Mouse (Mus musculus) cerebellum, postnatal 25 days (tissue): ENCODE measurements at regions not wholly inside any gene's neighbourhood (a gene's known extent, or its start where the extent isn't known, plus 50 kb on each side); places are given as distances from the start of the nearest gene placed in this dataset.

Source experiments
- DNase-seq, 2 experiments: peaks; one replicate each; pipeline ENCODE4 v3.0.0; 2021; ENCODE audit warnings: mixed read lengths in 2 of 2

DNA sequence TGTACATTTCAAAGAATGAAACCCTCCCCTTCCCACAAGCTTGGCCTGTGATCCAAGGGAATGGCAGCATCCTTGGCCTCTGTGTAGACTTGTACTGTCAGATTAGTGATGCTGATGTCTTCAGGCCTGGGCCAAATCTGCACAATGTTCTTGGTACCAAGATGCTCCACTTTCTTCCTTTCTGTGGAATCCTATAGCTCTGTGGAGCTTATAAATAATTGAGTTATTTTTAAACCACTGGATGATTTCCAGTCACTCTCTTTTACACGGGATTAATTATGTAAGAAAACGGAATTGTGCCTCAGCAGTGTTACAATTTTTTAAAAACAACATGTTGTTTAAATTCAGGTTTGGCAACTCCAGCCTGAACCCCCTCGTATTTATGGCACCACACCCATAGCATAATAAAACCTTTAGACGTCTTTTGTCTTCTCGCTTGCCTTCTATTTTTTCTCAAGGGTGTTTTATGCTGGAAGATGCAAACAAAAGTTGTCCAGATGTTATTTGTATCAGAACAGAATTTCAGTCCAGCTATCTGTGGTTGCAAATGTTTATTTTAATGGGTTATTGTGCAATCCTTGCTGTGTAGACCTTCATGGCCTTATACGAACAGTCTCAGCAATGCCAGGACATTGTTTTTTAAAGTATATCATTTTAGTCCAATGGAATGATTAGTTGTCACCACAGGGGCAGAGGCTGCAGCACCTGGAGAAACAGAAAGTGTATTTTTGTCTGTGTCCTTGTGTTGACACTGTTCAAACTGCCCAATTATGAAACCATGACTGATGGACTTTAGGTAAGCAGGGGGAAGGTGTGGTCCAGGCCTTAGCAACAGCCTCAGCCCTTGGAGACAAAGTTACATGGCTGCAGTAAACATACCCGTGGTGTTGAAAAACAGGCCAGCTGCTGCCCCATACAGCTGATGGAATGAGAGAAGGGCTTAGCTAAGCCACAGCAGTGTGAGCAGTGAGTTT, 630.4 kb upstream of the Zeb2 start:
- DNase-seq = no peak

DNA sequence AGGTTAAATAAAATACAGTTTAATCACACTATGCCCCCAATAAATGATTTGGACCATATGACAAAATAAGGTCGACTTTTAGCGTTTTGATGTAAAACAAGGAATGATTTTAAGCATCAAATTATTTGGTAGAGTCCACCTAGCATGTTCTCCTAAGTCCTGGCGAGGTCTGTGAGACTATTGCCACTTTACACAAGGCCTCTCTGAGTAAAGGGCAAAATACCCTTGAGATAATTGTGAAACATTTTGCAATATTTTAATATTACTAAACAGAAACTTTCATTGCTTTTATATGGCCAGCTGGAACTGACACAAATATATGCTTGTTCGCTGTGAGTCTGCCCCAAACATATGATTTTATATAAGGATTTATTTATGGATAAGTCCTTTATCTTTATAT, 629.4 kb upstream of the Zeb2 start:
- DNase-seq = no peak

DNA sequence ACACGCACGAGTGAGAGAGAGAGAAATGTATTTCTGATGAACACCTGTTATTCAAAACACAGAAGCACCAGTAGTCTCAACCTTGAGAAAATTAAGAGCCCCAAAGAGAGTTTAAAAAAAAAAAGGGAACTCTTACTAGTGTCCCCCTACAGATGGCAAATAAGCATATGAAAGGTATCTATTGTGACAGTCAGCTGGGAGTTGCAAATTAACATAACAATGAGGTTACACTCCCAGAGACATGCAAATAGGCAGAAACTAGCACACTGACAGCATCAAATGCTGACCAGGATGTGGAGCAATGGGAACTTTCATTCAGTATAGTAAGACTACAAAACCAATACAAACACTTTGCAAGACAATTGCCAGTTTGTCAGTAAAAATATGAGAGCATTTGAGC, 619.1 kb upstream of the Zeb2 start:
- DNase-seq = no peak

DNA sequence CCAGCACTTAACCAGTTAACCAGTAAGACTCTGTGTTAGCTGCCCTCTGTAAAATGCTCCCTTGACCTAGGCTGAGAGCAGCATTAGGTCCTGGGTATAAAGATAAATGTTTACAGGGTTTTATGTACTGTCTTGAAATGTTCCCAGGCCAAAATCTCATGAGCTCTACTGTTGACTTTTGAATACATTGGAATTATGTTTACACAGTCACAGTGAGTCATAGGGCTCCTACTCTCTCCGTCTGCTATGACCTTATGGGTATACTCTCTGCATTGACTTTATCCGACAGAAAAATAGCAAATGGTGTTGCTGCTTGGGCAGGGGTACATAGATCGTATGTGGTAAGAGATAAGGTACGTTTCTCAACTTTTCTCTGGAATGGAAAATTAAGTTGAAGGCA, 596.8 kb upstream of the Zeb2 start:
- DNase-seq = no peak

DNA sequence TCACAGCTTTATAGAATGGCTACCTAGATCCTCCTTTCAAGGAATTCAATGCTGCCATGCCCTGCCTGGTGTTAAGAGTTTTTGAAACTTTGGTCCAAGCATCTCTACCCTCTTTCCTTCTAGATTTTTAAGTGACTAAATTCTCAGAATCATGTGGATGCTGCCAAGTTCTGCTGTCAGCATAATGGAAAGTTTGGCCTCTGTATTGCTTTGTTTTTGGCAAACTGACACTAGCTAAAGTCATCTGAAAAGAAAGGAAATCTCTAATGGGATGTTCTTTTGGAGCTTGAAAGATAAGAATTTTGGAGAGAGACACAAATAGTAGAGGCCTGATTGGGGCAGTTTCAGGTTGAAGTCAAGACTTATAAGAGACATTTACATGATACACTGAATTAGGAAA, 589.8 kb upstream of the Zeb2 start:
- DNase-seq = no peak

DNA sequence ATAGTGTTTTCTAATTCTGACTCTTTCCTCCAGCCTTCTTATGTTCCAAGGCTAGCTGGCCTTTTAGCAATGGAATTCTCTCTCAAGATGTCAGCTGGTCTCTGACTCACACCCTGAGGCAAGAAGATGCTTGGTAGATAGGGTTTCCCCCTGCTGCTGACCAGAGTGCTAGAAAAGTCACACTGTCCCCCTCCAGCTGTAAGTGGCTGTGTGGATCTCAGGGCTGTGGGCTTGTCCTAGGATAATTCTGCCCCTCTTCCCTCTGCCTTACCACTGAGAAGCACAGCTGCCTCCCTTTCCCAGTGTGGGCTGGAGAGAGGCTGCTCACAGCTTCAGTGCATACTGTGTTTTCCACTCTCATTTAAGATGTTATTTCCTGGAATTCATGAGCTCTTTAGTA, 585.3 kb upstream of the Zeb2 start:
- no peak for DNase-seq

DNA sequence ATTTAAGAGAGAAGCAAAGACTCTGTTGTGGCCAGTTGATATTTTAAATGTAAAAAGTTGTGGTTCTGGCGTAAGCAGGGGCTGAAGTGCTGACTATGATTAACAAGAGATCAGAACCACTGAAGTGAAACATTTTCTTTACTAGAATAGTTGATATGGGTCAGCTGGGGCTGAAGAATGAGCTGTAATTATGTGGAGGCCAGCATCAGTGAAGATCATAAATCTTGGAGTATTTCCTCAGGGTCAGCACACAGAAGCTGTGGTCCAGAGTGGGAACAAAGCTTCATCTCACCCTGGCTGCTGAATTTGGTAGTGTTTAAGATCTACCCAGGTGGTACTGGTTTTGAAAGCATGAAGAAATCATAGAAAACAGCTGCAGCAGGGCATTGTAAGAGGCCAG, 583.4 kb upstream of the Zeb2 start:
- DNase-seq = no peak

DNA sequence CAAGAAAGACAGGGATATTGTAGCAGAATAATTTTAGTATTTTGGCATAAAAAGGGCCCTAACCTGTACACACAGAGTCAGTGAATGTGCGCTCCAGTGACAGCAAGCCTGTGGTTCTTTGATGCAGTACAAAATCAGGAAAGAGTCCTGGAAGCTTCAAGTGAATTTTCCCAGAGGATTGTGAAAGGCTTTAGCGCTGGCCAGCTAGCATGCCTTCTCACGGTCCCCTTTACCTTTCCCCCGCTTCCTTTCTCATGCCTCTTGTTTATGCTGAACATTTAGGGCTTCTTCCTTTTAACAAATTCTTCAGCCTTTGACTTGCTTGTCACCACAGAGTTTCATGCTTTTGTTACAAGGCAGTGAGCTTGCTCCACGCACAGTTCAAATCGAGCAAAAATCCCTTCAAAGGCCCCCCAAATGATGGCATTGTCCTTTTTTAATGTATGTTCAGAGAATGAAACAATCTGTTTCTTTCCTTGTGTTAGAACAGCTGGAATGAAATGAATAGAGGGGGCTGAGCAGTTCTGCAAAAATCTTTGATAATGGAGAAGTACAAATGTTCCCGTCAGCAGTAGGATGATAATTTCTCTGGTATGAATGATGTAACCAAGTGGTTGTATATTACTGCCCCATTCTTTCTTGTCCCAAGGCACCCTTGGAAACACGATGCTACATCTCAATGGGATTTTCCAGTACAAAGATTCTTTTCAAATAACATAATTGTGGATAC, 576.3 kb upstream of the Zeb2 start:
- DNase-seq = no peak

DNA sequence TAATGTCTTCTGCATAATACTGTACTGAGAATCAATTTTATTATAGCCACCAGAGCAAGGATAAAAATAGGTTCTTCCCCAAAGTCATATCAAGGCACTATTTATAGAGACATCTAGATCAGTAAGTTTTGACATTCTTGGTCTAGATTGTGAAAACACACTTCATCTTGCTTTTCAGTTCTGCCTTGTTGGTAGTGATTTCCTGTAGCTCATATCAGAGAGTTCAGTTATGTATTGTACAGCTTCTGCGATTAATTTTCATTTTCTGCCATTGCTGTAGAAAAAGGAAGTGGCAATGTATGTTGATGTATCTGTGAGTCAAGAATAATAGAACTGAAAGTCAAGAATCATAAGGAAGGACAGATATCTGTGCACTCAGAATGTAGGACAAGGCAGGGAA, 575.6 kb upstream of the Zeb2 start:
- DNase-seq = no peak

DNA sequence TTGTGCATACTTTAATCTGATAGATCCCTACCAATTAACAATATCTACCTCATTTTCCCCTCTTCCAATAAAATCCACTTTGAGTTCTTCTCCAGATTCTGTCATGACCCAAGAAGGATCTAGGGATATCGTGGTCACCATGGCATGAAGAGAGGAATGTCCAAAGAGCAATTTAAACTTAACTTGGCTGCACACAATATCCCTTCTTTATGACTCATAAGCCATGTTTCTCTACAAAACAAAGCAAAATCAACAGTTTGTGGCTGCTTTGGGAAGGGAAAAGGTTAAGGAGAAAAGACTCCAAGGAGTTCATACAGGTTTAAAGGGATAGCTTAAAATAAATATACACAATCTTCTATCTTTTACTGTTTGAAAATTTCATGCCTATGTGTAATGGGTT, 571.8 kb upstream of the Zeb2 start:
- no peak for DNase-seq

DNA sequence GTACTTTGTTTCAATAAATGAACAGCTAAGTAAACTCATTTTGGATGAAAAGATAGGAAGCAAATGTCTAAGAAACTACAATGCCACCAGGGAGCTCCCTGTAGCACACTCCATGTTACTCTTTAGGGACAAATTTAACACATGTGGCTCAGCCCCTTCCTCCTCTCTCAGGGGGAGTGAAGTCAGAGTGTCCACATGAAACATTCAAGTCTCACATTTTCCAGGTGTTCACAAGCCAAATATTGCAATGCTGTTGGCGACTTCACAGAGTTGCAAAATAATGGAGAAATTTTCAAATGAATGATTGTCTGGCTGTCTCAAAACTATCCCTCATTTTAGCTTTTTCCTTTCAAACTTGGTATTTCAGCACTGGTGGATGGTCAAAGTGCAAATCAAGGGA, 564.1 kb upstream of the Zeb2 start:
- no peak for DNase-seq

DNA sequence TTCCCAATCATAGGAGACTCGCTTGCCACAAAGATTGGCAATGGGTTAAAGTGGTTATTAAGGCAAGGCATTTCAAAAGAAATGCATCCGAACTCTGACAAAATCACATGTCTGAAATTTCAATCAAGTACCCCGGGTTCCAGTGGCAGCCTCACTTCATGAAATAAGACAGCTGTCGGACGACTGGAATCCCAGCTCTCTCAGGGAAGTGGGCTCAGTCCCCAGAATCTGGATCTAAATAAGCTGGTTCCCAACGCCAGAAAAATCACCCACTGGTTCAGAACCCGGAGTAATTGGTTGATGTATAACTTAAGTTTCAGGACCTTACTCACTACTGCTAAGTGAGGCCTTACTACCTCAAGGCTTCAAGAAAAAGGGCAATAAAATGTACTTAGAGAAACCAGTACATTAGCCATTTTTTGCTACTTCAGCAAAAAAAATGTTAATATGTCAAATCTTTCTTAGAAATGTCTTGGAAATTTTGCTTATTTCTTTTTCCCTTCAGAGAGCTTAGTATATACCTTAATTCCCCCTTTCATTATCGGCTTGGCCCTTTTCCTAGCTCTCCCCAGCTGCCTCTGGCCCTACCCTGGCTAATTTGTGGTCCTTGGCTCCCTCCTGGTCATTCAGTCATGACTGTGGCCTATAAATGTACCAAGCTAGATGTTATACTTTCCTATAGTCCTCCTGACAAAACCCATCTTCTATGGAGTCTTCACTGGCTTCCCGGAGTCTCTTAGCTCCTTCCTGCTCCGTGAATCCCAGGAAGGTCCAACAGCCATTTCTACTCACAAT, 562.1 kb upstream of the Zeb2 start:
- DNase-seq = no peak

DNA sequence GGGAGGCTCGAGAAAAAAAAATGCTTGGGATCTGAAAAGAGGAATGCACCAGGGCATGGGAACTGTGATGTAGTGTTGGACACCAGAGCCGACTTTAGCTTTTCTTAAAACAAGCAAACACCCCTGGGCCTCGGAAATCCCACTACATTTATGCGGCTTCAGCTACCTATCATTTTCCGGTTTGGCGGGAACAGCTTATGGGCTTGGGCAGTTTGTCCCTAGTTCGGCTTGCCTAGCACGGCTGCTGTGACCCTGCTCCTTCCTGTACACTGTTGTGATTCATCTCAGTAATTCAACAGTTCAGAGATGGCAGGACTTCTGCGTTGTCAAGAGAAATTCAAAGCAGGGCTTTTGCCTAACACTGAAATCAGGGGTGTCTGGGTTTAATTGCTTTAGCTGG, 561.5 kb upstream of the Zeb2 start:
- no peak for DNase-seq

DNA sequence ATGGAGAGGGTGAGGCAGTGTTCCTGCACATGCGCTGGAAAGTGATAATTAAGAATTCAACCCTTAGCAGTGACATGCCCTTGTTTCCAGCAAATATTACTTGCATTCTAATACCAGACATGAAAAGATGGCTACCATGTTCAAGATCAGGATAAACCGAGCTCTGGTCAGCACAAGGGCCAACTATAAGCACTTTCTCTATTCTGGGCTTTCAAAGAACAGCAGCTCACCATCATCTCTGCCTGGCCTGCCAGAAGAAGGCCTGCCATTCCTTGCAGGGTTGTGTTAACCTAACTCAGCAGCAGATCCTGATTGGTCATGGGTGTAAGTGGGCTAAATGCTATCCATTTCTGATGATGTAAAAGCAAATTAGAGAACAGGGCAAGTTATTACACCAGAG, 558.6 kb upstream of the Zeb2 start:
- no peak for DNase-seq

DNA sequence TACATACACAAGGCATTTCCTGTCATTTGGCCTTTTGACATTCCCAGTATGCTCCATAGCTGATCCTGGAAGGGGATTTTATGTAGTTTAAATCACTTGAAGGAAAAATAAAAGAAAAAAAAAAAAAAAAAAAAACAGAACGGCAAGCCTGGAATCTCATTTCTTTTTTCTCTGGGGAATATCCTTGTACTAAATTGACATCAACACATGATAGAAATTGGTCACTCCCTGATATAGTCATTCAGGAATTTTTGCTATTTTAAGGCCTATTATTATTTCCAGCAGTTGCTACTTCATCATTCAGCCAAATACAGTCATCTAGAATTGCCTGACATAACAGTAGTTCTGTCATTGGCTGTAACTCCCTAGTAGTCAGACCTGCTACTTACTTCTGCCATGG, 538.8 kb upstream of the Zeb2 start:
- no peak for DNase-seq

DNA sequence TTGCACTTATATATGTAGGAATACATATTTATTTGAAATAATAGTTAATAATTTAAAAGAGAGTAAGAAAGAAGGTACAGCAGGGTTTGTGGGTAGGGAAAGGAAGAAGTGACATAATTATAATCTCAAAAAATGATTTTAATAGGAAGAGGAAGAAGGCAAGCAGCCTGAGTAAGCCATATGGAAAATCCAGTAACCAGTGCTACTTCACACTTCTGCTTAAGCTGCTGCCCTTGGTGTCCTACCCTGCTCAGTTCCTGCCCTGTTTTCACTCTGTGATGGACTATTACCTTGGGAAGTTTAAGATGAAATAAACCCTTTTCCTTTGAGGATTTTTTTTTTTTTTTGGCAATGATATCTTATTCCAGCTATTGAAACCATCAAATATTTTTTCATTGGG, 537.5 kb upstream of the Zeb2 start:
- no peak for DNase-seq

DNA sequence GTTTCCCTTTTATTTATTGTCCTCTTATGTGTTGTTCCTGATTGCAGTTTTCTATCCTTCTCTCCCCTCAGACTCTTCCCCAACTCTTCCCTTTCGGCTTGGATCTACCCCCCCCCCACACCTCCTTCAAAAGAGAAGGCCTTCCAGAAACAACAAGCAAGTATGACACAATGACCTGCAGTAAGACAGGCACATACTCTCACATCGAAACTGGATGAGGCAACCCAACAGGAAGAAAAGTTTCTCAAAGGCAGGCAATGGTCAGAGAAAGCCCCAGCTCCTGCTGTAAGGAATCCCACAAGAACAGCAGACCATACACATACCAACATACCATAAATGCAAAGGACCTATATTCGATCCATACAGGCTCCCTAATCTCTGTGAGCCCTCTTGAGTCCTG, 535.8 kb upstream of the Zeb2 start:
- DNase-seq = no peak

DNA sequence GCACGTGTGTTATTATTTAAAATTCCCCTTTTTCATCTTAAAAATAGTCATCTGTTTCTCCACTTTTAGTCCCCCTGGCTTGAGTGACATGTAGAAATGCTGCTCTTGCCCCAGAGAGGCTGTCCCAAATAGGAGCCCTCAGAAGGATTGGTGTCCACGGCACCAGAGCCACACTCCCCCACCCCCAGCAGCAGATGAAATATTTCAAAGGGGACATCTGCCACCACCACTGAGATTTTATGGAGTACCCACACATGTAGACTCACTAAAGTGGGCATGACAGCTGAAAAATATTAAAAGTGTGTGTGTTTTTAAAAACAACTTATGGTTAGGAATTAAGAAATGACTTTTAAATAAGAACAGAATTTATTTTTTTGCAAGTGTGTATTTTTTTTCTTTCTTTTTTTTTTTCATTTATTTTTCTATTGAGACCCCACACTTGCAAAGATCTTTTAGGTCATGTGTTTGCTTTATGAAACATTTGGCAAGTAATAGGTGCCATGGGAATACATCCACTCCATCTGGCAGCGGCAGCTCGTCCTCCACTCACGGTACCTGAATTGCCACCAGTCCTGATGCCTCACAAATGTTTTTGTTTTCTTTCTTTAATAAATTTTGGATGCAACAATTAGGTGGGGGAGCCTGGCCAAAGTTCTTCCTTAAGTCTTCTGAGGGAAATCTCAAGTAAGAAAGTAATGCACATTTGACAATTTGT, 533.2 kb upstream of the Zeb2 start:
- DNase-seq = no peak

DNA sequence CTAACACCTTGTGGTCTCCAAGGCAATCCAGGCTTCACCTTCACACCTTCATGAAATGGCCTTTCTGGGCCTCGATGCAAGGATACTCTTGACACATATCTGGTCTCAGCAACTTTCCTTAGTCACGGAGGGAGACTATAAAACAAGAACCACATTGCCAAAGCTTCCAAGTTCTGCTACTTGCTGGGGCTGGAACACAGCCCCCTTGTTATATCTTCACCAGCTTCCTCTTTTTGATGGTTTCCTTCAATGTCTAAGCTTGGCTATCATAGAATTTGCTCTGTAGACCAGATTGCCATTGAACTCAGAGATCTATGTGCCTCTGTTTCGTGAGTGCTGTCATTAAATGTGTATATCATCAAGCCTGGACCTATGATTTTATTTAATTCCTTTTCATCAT, 530.7 kb upstream of the Zeb2 start:
- DNase-seq = no peak

DNA sequence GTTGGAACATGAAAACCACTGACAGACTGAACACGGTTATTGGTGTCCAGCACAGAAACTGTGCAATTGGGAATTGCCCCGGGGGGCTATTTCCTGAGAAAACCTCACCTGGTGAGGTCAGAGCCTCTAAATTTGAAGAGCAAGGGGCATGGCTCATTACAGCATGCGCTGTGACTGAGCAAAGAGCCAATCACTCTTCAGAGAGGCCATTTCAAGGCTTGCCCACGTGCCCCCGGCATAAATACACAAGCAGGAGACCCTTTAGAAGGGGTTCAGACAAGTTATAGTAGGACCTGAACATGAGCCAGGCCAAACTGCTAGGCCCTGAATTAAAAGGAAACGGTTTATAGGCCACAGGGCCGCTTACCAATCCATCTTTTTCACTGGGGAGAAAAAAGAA, 512.9 kb upstream of the Zeb2 start:
- DNase-seq = no peak

DNA sequence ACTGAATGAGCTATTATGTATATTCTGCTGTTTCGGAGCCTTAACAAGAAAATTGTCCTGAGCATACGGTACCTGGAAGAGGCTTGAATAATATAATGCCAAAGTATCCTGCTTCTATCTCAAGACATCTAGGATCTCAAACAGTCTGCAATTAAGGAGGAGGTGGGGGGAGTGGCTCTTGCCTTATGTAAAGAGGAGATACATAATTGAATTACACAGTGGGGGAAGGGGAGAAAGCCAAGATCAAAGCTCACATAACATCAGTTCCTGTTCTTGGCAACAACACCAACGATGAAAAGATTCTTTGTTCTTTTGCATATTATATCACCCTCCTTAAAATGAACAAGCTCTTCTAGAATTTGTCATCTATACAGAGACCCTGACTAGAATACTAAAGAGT, 512.4 kb upstream of the Zeb2 start:
- DNase-seq = no peak

DNA sequence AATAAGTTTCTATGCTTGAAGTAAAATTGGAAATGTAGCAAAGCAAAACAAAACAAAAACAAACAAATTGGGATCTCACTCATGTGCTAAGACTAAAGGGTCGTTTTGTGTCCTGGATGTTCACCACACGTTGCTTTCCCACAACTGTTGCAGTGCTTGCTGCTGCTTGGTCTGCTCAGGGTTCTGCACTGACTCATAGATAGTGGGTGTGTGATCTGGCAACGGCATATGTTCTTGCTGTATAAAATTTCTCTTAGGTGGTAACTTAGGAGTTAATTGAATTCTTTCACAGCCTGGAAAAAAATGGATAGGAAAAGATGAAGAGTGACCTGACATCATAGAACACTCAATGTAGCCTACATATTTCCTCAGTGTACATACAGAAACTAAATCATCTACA, 505.9 kb upstream of the Zeb2 start:
- no peak for DNase-seq

DNA sequence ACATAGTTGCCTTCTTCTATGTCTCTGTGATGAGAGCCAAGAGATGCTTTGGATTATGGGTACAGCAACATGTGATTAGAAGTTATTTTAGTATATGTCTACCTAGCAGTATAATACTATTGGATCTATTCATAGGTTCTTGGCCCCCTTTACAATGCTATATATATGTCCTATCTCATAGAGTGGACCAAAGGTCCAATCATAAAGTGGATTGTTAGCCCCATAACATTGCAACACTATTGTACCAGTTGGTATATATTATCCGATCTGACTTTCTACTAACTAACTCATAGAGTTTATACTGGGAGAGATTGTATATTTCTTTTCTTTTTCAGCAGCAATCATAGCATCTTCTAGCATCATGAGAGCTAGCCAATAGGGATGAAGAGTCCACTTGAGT, 491.7 kb upstream of the Zeb2 start:
- no peak for DNase-seq
